Mouse (Mus musculus) heart, embryonic 11.5 days (tissue): ENCODE measurements around the gene Zfp788. TPM values are rescaled to one million over a fixed set of nuclear protein-coding genes. Genes with fewer than 3 reads are reported as not detected.
"Not testable (repeated sequence)": the region's sequence is repeated elsewhere in the genome, so short reads cannot be mapped to it uniquely, and the experiment has no call there.

Source experiments
- ATAC-seq: fragments of 200-750 bp; cut with Nextera tagmentation; replicated peaks from 2 replicates; pipeline ENCODE4 v1.8.0; 2017; ENCODE audit warnings: moderate library complexity; ENCODE audit not compliant: insufficient number of reproducible peaks, low FRiP score, low TSS enrichment
- H3K27ac ChIP-seq: fragments of 300-500 bp; sonication (generic); 2 replicates; pipeline ENCODE4 v1.5.1; 2014; ENCODE audit warnings: mild to moderate bottlenecking, low read depth, low read length
- H3K27me3 ChIP-seq: fragments of 300-500 bp; sonication (generic); 2 replicates; pipeline ENCODE4 v1.6.1; 2014; ENCODE audit warnings: mild to moderate bottlenecking, low read length, mixed read lengths; ENCODE audit not compliant: control insufficient read depth, insufficient read depth
- H3K36me3 ChIP-seq: fragments of 300-500 bp; sonication (generic); 2 replicates; pipeline ENCODE4 v1.6.1; 2014; ENCODE audit warnings: mild to moderate bottlenecking, low read length, moderate library complexity, mixed read lengths; ENCODE audit not compliant: control insufficient read depth, insufficient read depth
- H3K4me1 ChIP-seq: fragments of 300-500 bp; sonication (generic); 2 replicates; pipeline ENCODE4 v1.6.1; 2014; ENCODE audit warnings: low read length; ENCODE audit not compliant: control insufficient read depth, insufficient read depth
- H3K4me2 ChIP-seq: fragments of 300-500 bp; sonication (generic); 2 replicates; pipeline ENCODE4 v1.6.1; 2014; ENCODE audit warnings: mild to moderate bottlenecking, moderate library complexity
- H3K4me3 ChIP-seq: fragments of 300-500 bp; sonication (generic); 2 replicates; pipeline ENCODE4 v1.5.1; 2014; ENCODE audit warnings: low read depth, low read length
- H3K9ac ChIP-seq: fragments of 300-500 bp; sonication (generic); 2 replicates; pipeline ENCODE4 v1.6.1; 2014; ENCODE audit warnings: mild to moderate bottlenecking, low read depth, low read length, moderate library complexity
- H3K9me3 ChIP-seq: fragments of 300-500 bp; sonication (generic); replicated peaks from 2 replicates; pipeline ENCODE4 v1.6.1; 2016; ENCODE audit warnings: low read length; ENCODE audit not compliant: control insufficient read depth
- WGBS: fragments of 180-500 bp; shearing (Covaris S2); extraction: QIAGEN DNeasy Blood & Tissue Kit; methylation state at CpG from one replicate; pipeline ENCODE4 v1.1.7; 2014; ENCODE audit not compliant: insufficient replicate concordance; 5-methylcytosine and 5-hydroxymethylcytosine counted together
- polyA plus RNA-seq: library from polyadenylated mRNA; unstranded; fragments of >200 nt; fragmentation: Nextera tagmentation; extraction: Ambion mirVana; gene quantifications from 2 replicates; pipeline ENCODE4 v1.2.1, GENCODE M21; 2014

The Zfp788 gene
- polyA plus RNA-seq, 1 experiment from 2014 or later: 6.3 TPM

DNA sequence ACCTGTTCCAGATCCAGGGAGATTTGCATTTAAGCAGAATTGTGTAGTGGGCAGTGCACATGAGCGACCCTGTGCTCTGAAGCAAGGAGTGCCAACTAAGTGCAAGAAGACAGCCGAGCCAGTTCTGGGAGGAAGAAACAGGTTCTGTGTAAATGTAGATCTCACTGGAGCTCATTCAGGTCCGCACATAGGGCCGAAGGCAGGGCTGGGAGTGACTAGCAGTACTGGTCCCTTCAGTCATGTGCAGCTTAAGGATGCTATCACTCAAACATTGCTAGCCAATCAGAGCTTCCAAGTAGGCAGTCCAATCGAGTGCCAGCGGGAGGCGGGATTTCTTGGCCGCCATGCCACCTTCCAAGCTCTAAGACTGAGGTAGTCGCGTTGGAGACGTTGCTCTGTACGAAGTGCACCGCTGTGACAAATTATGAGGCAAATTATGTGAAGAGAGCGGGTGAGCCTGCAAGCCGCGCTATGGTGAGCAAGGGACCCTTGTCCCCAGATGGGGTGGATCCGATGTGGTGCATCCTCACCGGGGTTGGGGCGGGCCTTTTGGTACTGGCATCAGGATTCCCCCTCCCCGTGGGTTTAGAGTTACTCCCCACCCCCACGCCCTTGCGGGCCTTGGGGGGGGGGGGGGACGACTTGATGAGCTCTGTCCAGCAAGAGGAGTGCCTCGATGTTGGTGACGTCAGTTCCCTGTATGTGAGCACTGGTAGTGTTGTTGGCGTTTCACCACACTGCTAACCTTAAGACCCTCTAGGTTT, 400 bp downstream of the Zfp788 start:
- WGBS: under 1% methylated on average over 26 of the region's 26 CpGs
- H3K9ac ChIP-seq: peak overlapping the region; percentile 79
- no peaks in the 10 kb centered on the region for H3K27me3 ChIP-seq
- H3K27ac ChIP-seq: peak overlapping the region; percentile 94
- peak; percentile 97 for ATAC-seq
- H3K9me3 ChIP-seq: no peaks in the 10 kb centered on the region
- H3K4me3 ChIP-seq: peak overlapping the region; percentile 71
- H3K4me1 ChIP-seq: peaks cover 4% of the 10 kb centered on the region; the same call in 1 of the 2 replicates
- peak overlapping the region; percentile 96 for H3K4me2 ChIP-seq
- peaks cover 13% of the 10 kb centered on the region for H3K36me3 ChIP-seq

DNA sequence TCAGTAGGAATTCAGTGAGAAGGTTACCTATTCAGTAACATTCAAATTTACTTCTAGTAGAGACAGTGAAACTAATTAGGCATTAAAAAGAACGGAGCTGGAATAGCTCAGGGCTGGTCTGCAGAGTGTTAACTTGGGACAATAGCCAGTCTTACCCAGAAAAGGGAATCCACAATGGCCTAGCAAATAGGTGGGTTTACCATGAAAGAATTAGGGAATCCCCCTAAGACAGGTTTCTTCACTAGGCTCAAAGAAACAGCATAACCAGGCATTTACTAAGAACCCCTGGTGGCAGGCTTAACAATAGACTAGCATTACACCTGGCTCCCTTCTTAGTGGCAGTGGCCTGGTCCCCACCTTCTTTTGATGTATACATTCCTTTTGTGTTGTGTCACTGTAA, 41.3 kb downstream of the Zfp788 start:
- WGBS: 46% methylated on average over 1 of the region's 1 CpGs
- H3K4me2 ChIP-seq, H3K27me3 ChIP-seq, H3K4me3 ChIP-seq, H3K9me3 ChIP-seq, H3K36me3 ChIP-seq, H3K9ac ChIP-seq, H3K27ac ChIP-seq, ATAC-seq, H3K4me1 ChIP-seq: not testable (repeated sequence)

Other genes with a start within 250 kb of the Zfp788 start
- 10.3 and 10.4 TPM in 2 replicates for gene AI987944, start 239.8 kb upstream of the Zfp788 start, polyA plus RNA-seq
- gene Vmn2r57, start 184.5 kb upstream of the Zfp788 start, polyA plus RNA-seq: 0.10 and 0.21 TPM in 2 replicates
- gene Gm20449, start 133.8 kb upstream of the Zfp788 start, polyA plus RNA-seq: 0.07 TPM in 1 of 2 replicates, not detected in the other
- 4.9 and 7.3 TPM in 2 replicates for gene AW146154, start 133.3 kb upstream of the Zfp788 start, polyA plus RNA-seq
- 0.11 and 0.41 TPM in 2 replicates for gene Gm6871, start 59.5 kb upstream of the Zfp788 start, polyA plus RNA-seq
- gene 2610021A01Rik, start 34.0 kb upstream of the Zfp788 start, polyA plus RNA-seq: 10.0 and 10.1 TPM in 2 replicates
- not detected in 2 replicates for gene Vmn2r58, start 239.5 kb downstream of the Zfp788 start, polyA plus RNA-seq